Mouse (Mus musculus) neural tube, embryonic 14.5 days (tissue): ENCODE measurements around the gene Plekhh2. TPM values are rescaled to one million over a fixed set of nuclear protein-coding genes. Genes with fewer than 3 reads are reported as not detected.

Experiments used
- ATAC-seq: fragments of 200-750 bp; cut with Nextera tagmentation; 2 replicates; pipeline ENCODE4 v1.8.0; 2017; ENCODE audit warnings: low read depth, mild to moderate bottlenecking, moderate TSS enrichment, moderate library complexity
- H3K27ac ChIP-seq: fragments of 300-500 bp; sonication (generic); 2 replicates; pipeline ENCODE4 v1.5.1; 2014; ENCODE audit warnings: low read depth, mild to moderate bottlenecking, control low read depth, low read length, moderate library complexity, mixed read lengths
- H3K27me3 ChIP-seq: fragments of 300-500 bp; sonication (generic); 2 replicates; pipeline ENCODE4 v1.6.1; 2014; ENCODE audit warnings: low read length; ENCODE audit not compliant: control insufficient read depth, insufficient read depth
- H3K36me3 ChIP-seq: fragments of 300-500 bp; sonication (generic); 2 replicates; pipeline ENCODE4 v1.6.1; 2014; ENCODE audit warnings: low read length, mixed read lengths; ENCODE audit not compliant: control insufficient read depth, insufficient read depth
- H3K4me1 ChIP-seq: fragments of 300-500 bp; sonication (generic); 2 replicates; pipeline ENCODE4 v1.6.1; 2014; ENCODE audit warnings: low read length; ENCODE audit not compliant: control insufficient read depth, insufficient read depth
- H3K4me2 ChIP-seq: fragments of 300-500 bp; sonication (generic); 2 replicates; pipeline ENCODE4 v1.6.1; 2014; ENCODE audit warnings: mild to moderate bottlenecking, low read depth, low read length, control low read depth
- H3K4me3 ChIP-seq: fragments of 300-500 bp; sonication (generic); 2 replicates; pipeline ENCODE4 v1.5.1; 2014; ENCODE audit warnings: low read depth, low read length, control low read depth, mixed read lengths
- H3K9ac ChIP-seq: fragments of 300-500 bp; sonication (generic); replicated peaks from 2 replicates; pipeline ENCODE4 v1.6.1; 2014; ENCODE audit warnings: low read depth, mild to moderate bottlenecking, control low read depth, low read length, mixed read lengths
- H3K9me3 ChIP-seq: fragments of 300-500 bp; sonication (generic); 2 replicates; pipeline ENCODE4 v1.6.1; 2016; ENCODE audit warnings: low read length; ENCODE audit not compliant: control insufficient read depth
- WGBS: fragments of 180-500 bp; shearing (Covaris S2); extraction: QIAGEN DNeasy Blood & Tissue Kit; methylation state at CpG from one replicate; pipeline ENCODE4 v1.1.7; 2014; 5-methylcytosine and 5-hydroxymethylcytosine counted together
- polyA plus RNA-seq: library from polyadenylated mRNA; unstranded; fragments of >200 nt; fragmentation: Nextera tagmentation; extraction: Ambion mirVana; gene quantifications from 2 replicates; pipeline ENCODE4 v1.2.1, GENCODE M21; 2014

Gene Plekhh2
- polyA plus RNA-seq, 1 experiment from 2014 or later, result 2.3 TPM

- H3K36me3 ChIP-seq, result no peaks in the 10 kb centered on the region
- H3K4me3 ChIP-seq, result no peak overlapping the region
- H3K27me3 ChIP-seq, result no peaks in the 10 kb centered on the region
- no peak overlapping the region for H3K27ac ChIP-seq
- WGBS, result 43% methylated on average over 4 of the region's 4 CpGs
- H3K4me1 ChIP-seq, result no peaks in the 10 kb centered on the region
- H3K9me3 ChIP-seq, result no peaks in the 10 kb centered on the region
- H3K9ac ChIP-seq, result no peak overlapping the region
- no peak overlapping the region for H3K4me2 ChIP-seq
- no peak for ATAC-seq
Measured at GRCm38 (mm10) chr17:84509176-84509575, 2.5 kb upstream of the Plekhh2 start.

GRCm38 (mm10) chr17:84510355-84510754 is 1.3 kb upstream of the Plekhh2 start:
- no peak for ATAC-seq
- Histone ChIP-seq H3K36me3 (no peaks in the 10 kb centered on the region), H3K4me1 (no peaks in the 10 kb centered on the region), H3K9me3 (no peaks in the 10 kb centered on the region), H3K4me2 (no peak overlapping the region), H3K9ac (no peak overlapping the region), H3K27me3 (no peaks in the 10 kb centered on the region), H3K4me3 (no peak overlapping the region), H3K27ac (no peak overlapping the region)
- WGBS, result 42% methylated on average over 5 of the region's 5 CpGs

GRCm38 (mm10) chr17:84510961-84511639 is 595 bp upstream of the Plekhh2 start:
- Histone ChIP-seq H3K9ac (peak overlapping the region; percentile 80), H3K27me3 (no peaks in the 10 kb centered on the region), H3K9me3 (no peaks in the 10 kb centered on the region), H3K36me3 (no peaks in the 10 kb centered on the region), H3K27ac (no peak overlapping the region), H3K4me1 (no peaks in the 10 kb centered on the region), H3K4me2 (peak overlapping the region; percentile 95), H3K4me3 (peak overlapping the region; percentile 49)
- no peak for ATAC-seq
- WGBS, result 33% methylated on average over 11 of the region's 11 CpGs

GRCm38 (mm10) chr17:84512516-84513085 is 906 bp downstream of the Plekhh2 start:
- Histone ChIP-seq H3K9me3 (no peaks in the 10 kb centered on the region), H3K4me2 (peak overlapping the region; percentile 95), H3K4me3 (peak overlapping the region; percentile 49), H3K4me1 (no peaks in the 10 kb centered on the region), H3K27ac (no peak overlapping the region), H3K36me3 (no peaks in the 10 kb centered on the region), H3K27me3 (no peaks in the 10 kb centered on the region), H3K9ac (peak overlapping the region; percentile 80; the same call in 1 of the 2 replicates)
- 0 out of 2 replicates have a peak, but pooled peaks have one; percentile 20 for ATAC-seq
- WGBS, result 41% methylated on average over 4 of the region's 4 CpGs

- Histone ChIP-seq H3K4me1 (no peaks in the 10 kb centered on the region), H3K4me2 (no peak overlapping the region), H3K27me3 (no peaks in the 10 kb centered on the region), H3K27ac (no peak overlapping the region), H3K9ac (no peak overlapping the region), H3K4me3 (no peak overlapping the region), H3K9me3 (no peaks in the 10 kb centered on the region), H3K36me3 (no peaks in the 10 kb centered on the region)
- 86% methylated on average over 5 of the region's 5 CpGs for WGBS
- ATAC-seq, result no peak
Measured at GRCm38 (mm10) chr17:84515901-84516300, 4.2 kb downstream of the Plekhh2 start.

- Histone ChIP-seq H3K27ac (no peak overlapping the region), H3K27me3 (no peaks in the 10 kb centered on the region), H3K36me3 (no peaks in the 10 kb centered on the region), H3K4me3 (no peak overlapping the region), H3K9ac (no peak overlapping the region), H3K4me1 (no peaks in the 10 kb centered on the region), H3K9me3 (no peaks in the 10 kb centered on the region), H3K4me2 (no peak overlapping the region)
- no peak for ATAC-seq
- 90% methylated on average over 3 of the region's 3 CpGs for WGBS
Measured at GRCm38 (mm10) chr17:84519346-84519745, 7.7 kb downstream of the Plekhh2 start.

- Histone ChIP-seq H3K9ac (no peak overlapping the region), H3K4me2 (no peak overlapping the region), H3K4me1 (no peaks in the 10 kb centered on the region), H3K9me3 (no peaks in the 10 kb centered on the region), H3K27ac (no peak overlapping the region), H3K4me3 (no peak overlapping the region), H3K27me3 (no peaks in the 10 kb centered on the region), H3K36me3 (no peaks in the 10 kb centered on the region)
- ATAC-seq, result no peak
Measured at GRCm38 (mm10) chr17:84520057-84520456, 8.4 kb downstream of the Plekhh2 start.

GRCm38 (mm10) chr17:84529356-84529755 is 17.7 kb downstream of the Plekhh2 start:
- no peak overlapping the region for H3K27ac ChIP-seq

GRCm38 (mm10) chr17:84530202-84530796 is 18.6 kb downstream of the Plekhh2 start:
- no peak overlapping the region for H3K27ac ChIP-seq

More at GRCm38 (mm10) chr17:84529356-84529755, 17.7 kb downstream of the Plekhh2 start:
- WGBS, result 82% methylated on average over 4 of the region's 4 CpGs
- Histone ChIP-seq H3K4me2 (no peak overlapping the region), H3K9ac (no peak overlapping the region), H3K4me1 (no peaks in the 10 kb centered on the region; the same call in 1 of the 2 replicates), H3K4me3 (no peak overlapping the region), H3K27me3 (no peaks in the 10 kb centered on the region), H3K36me3 (no peaks in the 10 kb centered on the region), H3K9me3 (no peaks in the 10 kb centered on the region)
- no peak for ATAC-seq

More at GRCm38 (mm10) chr17:84530202-84530796, 18.6 kb downstream of the Plekhh2 start:
- Histone ChIP-seq H3K4me2 (no peak overlapping the region), H3K36me3 (no peaks in the 10 kb centered on the region), H3K27me3 (no peaks in the 10 kb centered on the region), H3K9me3 (no peaks in the 10 kb centered on the region), H3K4me3 (no peak overlapping the region), H3K9ac (no peak overlapping the region), H3K4me1 (no peaks in the 10 kb centered on the region; the same call in 1 of the 2 replicates)
- WGBS, result 66% methylated on average over 3 of the region's 3 CpGs
- no peak for ATAC-seq
